Comparison of ENCODE assay signal across 33 mouse cellular contexts in the genomic region with DNA sequence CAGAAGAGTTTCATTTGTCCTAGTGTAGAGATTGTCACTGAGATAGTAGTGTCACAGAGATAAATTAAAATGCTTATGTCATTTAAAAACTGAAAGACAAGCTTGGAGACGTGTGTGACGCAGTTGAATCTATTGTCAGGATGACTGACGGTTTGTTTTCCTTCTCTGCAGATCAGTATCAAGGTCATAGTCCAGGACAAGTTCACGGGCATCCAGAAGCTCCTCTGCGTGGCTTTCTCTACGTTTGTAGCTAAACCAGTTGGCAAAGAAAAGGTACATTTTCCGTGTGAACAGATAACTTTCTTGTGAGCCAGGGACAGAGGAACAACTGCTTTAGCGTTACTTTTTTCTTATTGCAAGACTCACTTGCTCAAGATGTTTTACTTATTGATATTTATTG. TPM values are rescaled to one million over a fixed set of nuclear protein-coding genes. Genes with fewer than 3 reads are reported as not detected.
A peak's percentile ranks its signal among the peaks of the same experiment; 100 is the strongest.
DNase-seq lines count a peak whose midpoint lies in the region; ATAC-seq and TF ChIP-seq lines count a peak whose summit lies in the region.
"Had no signal": no experiment of that assay in that cellular context is flagged by ENCODE, and none has a peak within 500 bp of the region (broad histone marks: within the 10 kb centered on the region; RNA-seq: fewer than 3 reads in every experiment).

No protein-coding gene starts in this region.

- no peak for TF ChIP-seq POLR2A in kidney, adult 2 months (IDR thresholded peaks at IDR 0.05; ENCODE audit: low read depth, low read length)

- H3K4me1 ChIP-seq in kidney, adult 2 months (ENCODE audit: control insufficient read depth, insufficient read depth, low read length) = peaks cover 23% of the 10 kb centered on the region; the same call in 1 of the 2 replicates
- H3K4me1 ChIP-seq in kidney, embryonic 15.5 days = no peaks in the 10 kb centered on the region
- H3K4me1 ChIP-seq in liver, postnatal 0 days (ENCODE audit: insufficient read depth) = peaks cover 5% of the 10 kb centered on the region
- H3K4me1 ChIP-seq in liver, embryonic 12.5 days = no peaks in the 10 kb centered on the region
- H3K4me1 ChIP-seq: embryonic facial prominence, embryonic 12.5 days; embryonic facial prominence, embryonic 15.5 days; heart, embryonic 10.5 days had no signal

- H3K9me3 ChIP-seq in kidney, embryonic 15.5 days (replicated peaks) = no peaks in the 10 kb centered on the region
- H3K9me3 ChIP-seq in liver, postnatal 0 days (ENCODE audit: low read length) = no peaks in the 10 kb centered on the region
- H3K9me3 ChIP-seq in liver, embryonic 12.5 days (replicated peaks) = no peaks in the 10 kb centered on the region
- H3K9me3 ChIP-seq: embryonic facial prominence, embryonic 12.5 days; embryonic facial prominence, embryonic 15.5 days; G1E; heart, embryonic 10.5 days; heart, embryonic 13.5 days had no signal

- no peak overlapping the region for H3K4me3 ChIP-seq in kidney, adult 2 months (ENCODE audit: insufficient read depth, low read depth, low read length)
- no peak overlapping the region for H3K4me3 ChIP-seq in kidney, embryonic 15.5 days (replicated peaks)
- no peak overlapping the region for H3K4me3 ChIP-seq in liver, postnatal 0 days (ENCODE audit: low read depth, low read length)
- H3K4me3 ChIP-seq in liver, embryonic 12.5 days = no peak overlapping the region
- H3K4me3 ChIP-seq: embryonic facial prominence, embryonic 12.5 days; embryonic facial prominence, embryonic 15.5 days; gastrocnemius, adult 2 months; heart, embryonic 10.5 days; heart, embryonic 13.5 days had no signal

- peak; percentile 15 for DNase-seq in adrenal gland, adult 8-10 months
- DNase-seq in adrenal gland, postnatal 14 days = no peak
- peak; percentile 69 for DNase-seq in kidney, adult 2 months
- DNase-seq in kidney, postnatal 10 days = no peak
- DNase-seq in kidney, postnatal 14 days = peak; percentile 11
- DNase-seq in liver, postnatal 0 days = no peak
- DNase-seq: adrenal gland, postnatal 10 days; B cell, adult 2 months; cerebellum, adult 11 months; cerebellum, adult 2 months; cerebellum, adult 9-11 months; cerebellum, postnatal 25 days; forebrain, postnatal 0 days; gastrocnemius, adult 2 months; gastrocnemius, postnatal 14 days; heart, adult 18-20 months; heart, postnatal 14 days; heart, postnatal 4 days had no signal

- TF ChIP-seq EP300 in liver, postnatal 0 days (IDR thresholded peaks at IDR 0.05; ENCODE audit: low read depth) = 0 out of 2 replicates have a peak, but pooled peaks have one; percentile 13

- H3K9ac ChIP-seq in kidney, embryonic 15.5 days = no peak overlapping the region
- no peak overlapping the region for H3K9ac ChIP-seq in liver, postnatal 0 days (replicated peaks)
- no peak overlapping the region for H3K9ac ChIP-seq in liver, embryonic 12.5 days
- H3K9ac ChIP-seq: embryonic facial prominence, embryonic 12.5 days; embryonic facial prominence, embryonic 15.5 days; forebrain, postnatal 0 days; heart, embryonic 13.5 days; hindbrain, embryonic 14.5 days had no signal

- peak overlapping the region; percentile 83 for H3K27ac ChIP-seq in kidney, adult 2 months (ENCODE audit: insufficient read depth, low read depth, low read length)
- no peak overlapping the region for H3K27ac ChIP-seq in kidney, embryonic 15.5 days
- H3K27ac ChIP-seq in liver, postnatal 0 days (ENCODE audit: low read depth) = no peak overlapping the region
- no peak overlapping the region for H3K27ac ChIP-seq in liver, embryonic 12.5 days
- H3K27ac ChIP-seq: embryonic facial prominence, embryonic 12.5 days; embryonic facial prominence, embryonic 15.5 days; gastrocnemius, adult 2 months; heart, embryonic 10.5 days; heart, embryonic 13.5 days; hindbrain, embryonic 14.5 days; hindbrain, postnatal 0 days had no signal

- H3K36me3 ChIP-seq in kidney, adult 2 months (ENCODE audit: control insufficient read depth, insufficient read depth, low read length) = peaks cover 2% of the 10 kb centered on the region; the same call in 1 of the 2 replicates
- no peaks in the 10 kb centered on the region for H3K36me3 ChIP-seq in kidney, embryonic 15.5 days
- peaks cover 2% of the 10 kb centered on the region for H3K36me3 ChIP-seq in liver, postnatal 0 days (replicated peaks; ENCODE audit: insufficient read depth, low read length)
- no peaks in the 10 kb centered on the region for H3K36me3 ChIP-seq in liver, embryonic 12.5 days
- H3K36me3 ChIP-seq: embryonic facial prominence, embryonic 12.5 days; embryonic facial prominence, embryonic 15.5 days; G1E; heart, embryonic 10.5 days; heart, embryonic 13.5 days had no signal

- no peak overlapping the region for H3K4me2 ChIP-seq in kidney, embryonic 15.5 days
- no peak overlapping the region for H3K4me2 ChIP-seq in liver, postnatal 0 days (ENCODE audit: low read depth, low read length)
- H3K4me2 ChIP-seq in liver, embryonic 12.5 days = no peak overlapping the region
- H3K4me2 ChIP-seq: embryonic facial prominence, embryonic 12.5 days; embryonic facial prominence, embryonic 15.5 days; heart, embryonic 13.5 days; hindbrain, embryonic 14.5 days had no signal

- TF ChIP-seq CTCF in kidney, adult 2 months (conservative IDR thresholded peaks at IDR 0.05; ENCODE audit: insufficient read depth, insufficient read length, low read depth, low read length) = no peak
- no peak for TF ChIP-seq CTCF in liver, postnatal 0 days (IDR thresholded peaks at IDR 0.05; ENCODE audit: low read depth)

- no peak for ATAC-seq in kidney, embryonic 15.5 days (replicated peaks; ENCODE audit: low FRiP score)
- ATAC-seq in liver, postnatal 0 days = peak; percentile 69
- no peak for ATAC-seq in liver, embryonic 12.5 days
- ATAC-seq: forebrain, embryonic 14.5 days; forebrain, postnatal 0 days; hindbrain, postnatal 0 days; Patski had no signal

- WGBS in kidney, adult 2 months = 29% methylated on average over 8 of the region's 8 CpGs
- WGBS in kidney, embryonic 15.5 days = 45% methylated on average over 8 of the region's 8 CpGs
- WGBS in liver, postnatal 0 days (ENCODE audit: insufficient replicate concordance) = 45% methylated on average over 8 of the region's 8 CpGs
- WGBS in liver, embryonic 12.5 days (ENCODE audit: insufficient replicate concordance) = 55% methylated on average over 8 of the region's 8 CpGs

- no peaks in the 10 kb centered on the region for H3K27me3 ChIP-seq in kidney, adult 2 months (replicated peaks; ENCODE audit: control insufficient read depth, insufficient read depth, low read length)
- H3K27me3 ChIP-seq in kidney, embryonic 15.5 days = no peaks in the 10 kb centered on the region
- H3K27me3 ChIP-seq in liver, postnatal 0 days (ENCODE audit: insufficient read depth, low read length) = no peaks in the 10 kb centered on the region
- no peaks in the 10 kb centered on the region for H3K27me3 ChIP-seq in liver, embryonic 12.5 days (replicated peaks)
- H3K27me3 ChIP-seq: CH12.LX; embryonic facial prominence, embryonic 12.5 days; embryonic facial prominence, embryonic 15.5 days; heart, embryonic 13.5 days; Patski had no signal

RNA-seq across cellular contexts. Expression of a gene that starts 18.5 kb away (rescaled TPM):
- total RNA-seq in adrenal gland, adult 8-10 months (2022) = 10 to 100 TPM in 1 of 4 experiments, 1 to 10 TPM in 1, under 1 TPM in 2; 0.41 to 11.4 (median 2.7) TPM
- total RNA-seq in adrenal gland, postnatal 14 days (2021) = 1.9 and 11.7 TPM in 2 replicates
- polyA plus RNA-seq in kidney, adult 2 months (2012; rRNA removed) = 47.7 and 54.3 TPM in 2 replicates
- polyA plus RNA-seq in kidney, embryonic 15.5 days (2015; fragmentation: Nextera tagmentation; extraction: Ambion mirVana) = not detected in 2 replicates
- polyA plus RNA-seq in liver, postnatal 0 days (2015; fragmentation: Nextera tagmentation; extraction: Ambion mirVana) = 30.0 TPM in 2 replicates
- 1.2 and 1.4 TPM in 2 replicates for polyA plus RNA-seq in liver, embryonic 12.5 days (2016; fragmentation: Nextera tagmentation; extraction: Ambion mirVana)
- total RNA-seq: common myeloid progenitor, adult 5-6 weeks; G1E; gastrocnemius, adult 2 months; gastrocnemius, postnatal 14 days; heart, adult 18-20 months; heart, postnatal 14 days; heart, postnatal 4 days had no signal
- polyA plus RNA-seq: forebrain, embryonic 11.5 days; forebrain, embryonic 14.5 days; G1E; heart, embryonic 10.5 days; heart, embryonic 13.5 days; heart, embryonic 16.5 days; Patski had no signal

RNA-seq across cellular contexts. Expression of a gene that starts 47.7 kb away (rescaled TPM):
- total RNA-seq in adrenal gland, adult 8-10 months (2022) = 10 to 100 TPM; 40.2 to 55.2 (median 52.1) TPM
- total RNA-seq in adrenal gland, postnatal 14 days (2021) = 38.0 and 39.9 TPM in 2 replicates
- polyA plus RNA-seq in kidney, adult 2 months (2012; rRNA removed) = 9.5 and 14.1 TPM in 2 replicates
- 34.4 and 38.1 TPM in 2 replicates for polyA plus RNA-seq in kidney, embryonic 15.5 days (2015; fragmentation: Nextera tagmentation; extraction: Ambion mirVana)
- 6.8 and 8.8 TPM in 2 replicates for polyA plus RNA-seq in liver, postnatal 0 days (2015; fragmentation: Nextera tagmentation; extraction: Ambion mirVana)
- polyA plus RNA-seq in liver, embryonic 12.5 days (2016; fragmentation: Nextera tagmentation; extraction: Ambion mirVana) = 16.5 and 16.8 TPM in 2 replicates

Comparison
In these comparisons a context has a peak if more than half of its experiments do, and no peak if none do; other contexts are left out.
1. DNase-seq: peak in adrenal gland, adult 8-10 months (single experiment), kidney, adult 2 months (single experiment) and kidney, postnatal 14 days (single experiment); none in adrenal gland, postnatal 14 days (single experiment), kidney, postnatal 10 days (single experiment) and liver, postnatal 0 days (single experiment).
2. RNA of a gene that starts 18.5 kb away (polyA plus RNA-seq): 47.7 to 54.3 TPM in kidney, adult 2 months and 30.0 TPM in liver, postnatal 0 days; 1.2 to 1.4 TPM in liver, embryonic 12.5 days and not detected in kidney, embryonic 15.5 days; every median in the first group is over 10 times any median in the second.